Comparison of ENCODE assay signal across 19 mouse cellular contexts in the genomic region with DNA sequence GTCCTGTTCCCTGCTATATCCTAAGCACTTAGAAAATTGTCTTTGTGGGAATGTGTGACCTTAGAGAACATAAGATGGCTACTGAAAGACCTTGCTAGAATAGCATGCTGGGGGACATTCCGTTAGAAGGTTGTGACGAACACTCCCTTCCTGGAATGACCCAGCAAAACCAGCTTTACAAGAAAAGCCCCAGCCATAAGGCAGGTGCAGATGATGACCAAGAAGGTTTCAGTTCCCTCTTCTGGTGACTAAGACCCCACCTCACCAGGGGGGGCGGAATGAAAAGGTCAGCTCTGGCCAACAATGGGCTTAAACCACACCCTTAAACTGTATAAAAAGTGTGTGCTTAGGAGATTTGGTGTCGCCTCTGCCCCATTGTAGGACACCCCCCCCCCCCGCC.
"Had no signal": no experiment of that assay in that cellular context is flagged by ENCODE, and none has a peak within 500 bp of the region (broad histone marks: within the 10 kb centered on the region; RNA-seq: fewer than 3 reads in every experiment).

No protein-coding gene starts in this region.

- H3K9ac ChIP-seq: limb, embryonic 13.5 days; liver, embryonic 12.5 days; liver, embryonic 15.5 days; lung, embryonic 15.5 days had no signal

- ATAC-seq: liver, embryonic 12.5 days had no signal

- H3K4me3 ChIP-seq: limb, embryonic 10.5 days; limb, embryonic 13.5 days; liver, embryonic 12.5 days; liver, embryonic 15.5 days; lung, embryonic 15.5 days had no signal

- DNase-seq: kidney, adult 18-20 months; kidney, adult 9 months; kidney, postnatal 14 days; kidney, postnatal 4 days; liver; lung, adult 18-20 months; lung, postnatal 10 days; lung, postnatal 36 days; midbrain, embryonic 14.5 days; right cerebral cortex, adult 18-20 months; right cerebral cortex, postnatal 14 days; spleen, adult 18-20 months; thymus, postnatal 25 days had no signal

- H3K9me3 ChIP-seq: limb, embryonic 10.5 days; limb, embryonic 13.5 days; liver, embryonic 12.5 days; liver, embryonic 15.5 days; lung, embryonic 15.5 days had no signal

- H3K27ac ChIP-seq: limb, embryonic 10.5 days; limb, embryonic 13.5 days; liver, embryonic 12.5 days; liver, embryonic 15.5 days; lung, embryonic 15.5 days had no signal

- H3K4me2 ChIP-seq: limb, embryonic 13.5 days; liver, embryonic 12.5 days; liver, embryonic 15.5 days; lung, embryonic 15.5 days; midbrain, embryonic 11.5 days had no signal

- H3K27me3 ChIP-seq: limb, embryonic 13.5 days; liver, embryonic 15.5 days; lung, embryonic 15.5 days had no signal

- H3K36me3 ChIP-seq: limb, embryonic 10.5 days; limb, embryonic 13.5 days; liver, embryonic 12.5 days; liver, embryonic 15.5 days; lung, embryonic 15.5 days had no signal

- H3K4me1 ChIP-seq: liver, embryonic 12.5 days; liver, embryonic 15.5 days; lung, embryonic 15.5 days had no signal
